Mouse (Mus musculus) hindbrain, embryonic 16.5 days (tissue): ENCODE results near the gene Zar1l. TPM values are rescaled to one million over a fixed set of nuclear protein-coding genes. Genes with fewer than 3 reads are reported as not detected.
"Not testable (repeated sequence)": the region's sequence is repeated elsewhere in the genome, so short reads cannot be mapped to it uniquely, and the experiment has no call there.

Experiments
- ATAC-seq: fragments of 200-750 bp; cut with Nextera tagmentation; 2 replicates; pipeline ENCODE4 v1.8.0; 2017; ENCODE audit warnings: moderate TSS enrichment, moderate library complexity
- H3K27ac ChIP-seq: fragments of 300-500 bp; sonication (generic); 2 replicates; pipeline ENCODE4 v1.5.1; 2014; ENCODE audit warnings: low read depth, mild to moderate bottlenecking, control low read depth, low read length, moderate library complexity
- H3K27me3 ChIP-seq: fragments of 300-500 bp; sonication (generic); replicated peaks from 2 replicates; pipeline ENCODE4 v1.6.1; 2014; ENCODE audit warnings: low read length; ENCODE audit not compliant: control insufficient read depth, insufficient read depth
- H3K36me3 ChIP-seq: fragments of 300-500 bp; sonication (generic); 2 replicates; pipeline ENCODE4 v1.6.1; 2014; ENCODE audit warnings: mild to moderate bottlenecking, low read length, moderate library complexity, mixed read lengths; ENCODE audit not compliant: control insufficient read depth, insufficient read depth
- H3K4me1 ChIP-seq: fragments of 300-500 bp; sonication (generic); 2 replicates; pipeline ENCODE4 v1.6.1; 2014; ENCODE audit warnings: low read depth, low read length; ENCODE audit not compliant: control insufficient read depth, insufficient read depth
- H3K4me2 ChIP-seq: fragments of 300-500 bp; sonication (generic); 2 replicates; pipeline ENCODE4 v1.6.1; 2014; ENCODE audit warnings: mild to moderate bottlenecking, low read length, control low read depth, moderate library complexity
- H3K4me3 ChIP-seq: fragments of 300-500 bp; sonication (generic); 2 replicates; pipeline ENCODE4 v1.5.1; 2014; ENCODE audit warnings: mild to moderate bottlenecking, low read length, control low read depth, moderate library complexity
- H3K9ac ChIP-seq: fragments of 300-500 bp; sonication (generic); 2 replicates; pipeline ENCODE4 v1.6.1; 2014; ENCODE audit warnings: low read depth, mild to moderate bottlenecking, control low read depth, low read length, moderate library complexity
- H3K9me3 ChIP-seq: fragments of 300-500 bp; sonication (generic); 2 replicates; pipeline ENCODE4 v1.6.1; 2014; ENCODE audit warnings: mild to moderate bottlenecking, low read length, moderate library complexity; ENCODE audit not compliant: control insufficient read depth
- WGBS: fragments of 180-500 bp; shearing (Covaris S2); extraction: QIAGEN DNeasy Blood & Tissue Kit; methylation state at CpG from one replicate; pipeline ENCODE4 v1.1.7; 2014; 5-methylcytosine and 5-hydroxymethylcytosine counted together
- polyA plus RNA-seq: library from polyadenylated mRNA; unstranded; fragments of >200 nt; fragmentation: Nextera tagmentation; extraction: Ambion mirVana; gene quantifications from 2 replicates; pipeline ENCODE4 v1.2.1, GENCODE M21; 2015

Gene Zar1l
- polyA plus RNA-seq, 1 experiment from 2014 or later: not detected

DNA sequence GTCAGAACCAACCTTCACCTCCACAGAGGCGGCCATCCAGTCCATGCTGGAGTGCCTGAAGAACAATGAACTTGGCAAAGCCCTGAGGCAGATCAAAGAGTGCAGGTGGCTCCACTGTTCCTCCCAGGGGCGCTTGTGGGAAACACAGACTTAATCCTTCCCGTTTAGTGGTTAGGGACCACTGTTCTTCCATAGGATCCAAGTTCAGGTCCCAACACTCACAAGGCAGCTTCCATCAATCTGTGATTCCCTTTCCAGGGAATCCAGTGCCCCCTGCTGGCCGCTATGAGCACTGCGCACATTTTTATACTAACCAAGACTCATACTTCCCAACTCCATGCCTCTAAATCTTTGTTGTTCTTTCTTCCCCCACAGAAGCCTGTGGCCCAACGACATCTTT is 22.2 kb downstream of the Zar1l start:
- Histone ChIP-seq H3K9ac (no peak overlapping the region), H3K27me3 (no peaks in the 10 kb centered on the region), H3K27ac (no peak overlapping the region), H3K36me3 (peaks cover 21% of the 10 kb centered on the region), H3K4me3 (no peak overlapping the region), H3K9me3 (0 out of 2 replicates have a peak, but pooled peaks cover 2% of the 10 kb centered on the region), H3K4me1 (no peaks in the 10 kb centered on the region), H3K4me2 (no peak overlapping the region)
- ATAC-seq: no peak
- 49% methylated on average over 6 of the region's 6 CpGs for WGBS

DNA sequence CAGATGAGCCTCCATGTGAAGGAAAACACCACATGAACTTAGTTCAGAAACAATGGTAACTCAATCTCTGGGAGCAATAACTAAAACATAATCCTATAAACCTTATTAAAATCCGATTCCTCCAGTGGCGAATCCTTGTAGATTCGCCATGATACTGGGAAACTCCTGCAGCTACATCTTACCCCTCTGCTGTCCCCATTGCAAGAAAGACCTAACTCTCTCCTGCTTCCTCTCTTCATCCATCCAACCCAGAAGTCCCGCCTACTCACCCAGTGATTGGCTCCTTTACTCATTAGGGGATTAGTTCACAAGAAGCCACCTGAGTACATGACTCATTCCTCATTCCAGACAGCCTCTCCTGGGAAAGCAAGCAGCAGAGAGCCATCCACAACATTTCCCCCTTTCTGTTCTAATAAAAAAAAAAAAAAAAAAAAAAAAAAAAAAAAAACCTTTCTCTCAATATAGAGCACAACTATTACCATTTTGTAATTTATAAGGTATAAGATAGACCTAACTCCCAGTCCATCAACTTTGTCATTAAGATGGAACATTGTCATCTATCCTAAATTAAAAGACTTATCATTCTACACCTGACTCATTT is 26.3 kb downstream of the Zar1l start:
- not testable (repeated sequence) for H3K27me3 ChIP-seq, H3K4me3 ChIP-seq, H3K4me2 ChIP-seq, H3K4me1 ChIP-seq, H3K27ac ChIP-seq, ATAC-seq, H3K9me3 ChIP-seq, H3K9ac ChIP-seq
- 90% methylated on average over 4 of the region's 4 CpGs for WGBS
- H3K36me3 ChIP-seq: peaks cover 21% of the 10 kb centered on the region

DNA sequence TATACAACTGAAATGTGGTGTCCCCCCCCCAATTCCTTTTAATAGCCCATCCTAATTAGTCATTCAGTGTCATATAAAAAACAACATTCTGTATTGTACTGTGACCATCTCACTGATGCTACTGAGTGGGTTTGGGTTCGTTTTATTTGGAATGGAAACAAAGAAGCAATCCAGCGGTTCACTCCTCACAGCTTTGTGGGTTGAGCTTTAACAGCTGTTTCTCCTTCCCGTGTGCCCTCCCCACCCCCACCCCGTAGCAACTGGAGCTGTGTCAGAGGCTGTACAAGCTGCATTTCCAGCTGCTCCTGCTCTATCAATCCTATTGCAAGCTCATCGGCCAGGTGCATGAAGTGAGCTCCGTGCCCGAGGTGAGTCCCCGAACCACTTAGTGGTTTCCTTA is 27.1 kb downstream of the Zar1l start:
- H3K27me3 ChIP-seq: no peaks in the 10 kb centered on the region
- no peak overlapping the region for H3K4me2 ChIP-seq
- no peak overlapping the region for H3K27ac ChIP-seq
- 75% methylated on average over 8 of the region's 8 CpGs for WGBS
- 0 out of 2 replicates have a peak, but pooled peaks cover 2% of the 10 kb centered on the region for H3K9me3 ChIP-seq
- peaks cover 16% of the 10 kb centered on the region for H3K36me3 ChIP-seq
- no peaks in the 10 kb centered on the region for H3K4me1 ChIP-seq
- no peak for ATAC-seq
- H3K4me3 ChIP-seq: no peak overlapping the region
- no peak overlapping the region for H3K9ac ChIP-seq

DNA sequence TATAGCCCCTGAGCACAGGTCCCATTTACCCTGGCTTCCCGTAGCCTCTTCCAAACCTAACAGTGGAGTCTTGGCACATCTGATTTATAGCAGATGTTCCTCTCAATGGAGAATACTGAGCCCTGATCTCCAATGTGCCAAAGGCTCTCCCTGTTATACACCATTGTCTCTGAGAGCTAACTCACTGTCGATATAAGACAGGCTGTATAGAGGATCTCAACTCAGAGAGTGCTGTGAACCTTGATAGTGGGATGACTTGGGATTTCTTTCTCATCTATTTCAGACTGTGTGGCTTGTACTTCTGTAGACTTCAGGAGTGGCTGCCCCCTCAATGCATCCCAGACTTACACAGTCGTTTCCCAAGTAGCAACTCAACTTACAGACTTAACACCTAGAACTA is 27.7 kb downstream of the Zar1l start:
- Histone ChIP-seq H3K27ac (no peak overlapping the region), H3K4me3 (no peak overlapping the region), H3K4me2 (no peak overlapping the region), H3K27me3 (no peaks in the 10 kb centered on the region), H3K36me3 (peaks cover 11% of the 10 kb centered on the region), H3K4me1 (no peaks in the 10 kb centered on the region), H3K9ac (no peak overlapping the region), H3K9me3 (0 out of 2 replicates have a peak, but pooled peaks cover 2% of the 10 kb centered on the region)
- WGBS: 85% methylated on average over 3 of the region's 3 CpGs
- no peak for ATAC-seq

DNA sequence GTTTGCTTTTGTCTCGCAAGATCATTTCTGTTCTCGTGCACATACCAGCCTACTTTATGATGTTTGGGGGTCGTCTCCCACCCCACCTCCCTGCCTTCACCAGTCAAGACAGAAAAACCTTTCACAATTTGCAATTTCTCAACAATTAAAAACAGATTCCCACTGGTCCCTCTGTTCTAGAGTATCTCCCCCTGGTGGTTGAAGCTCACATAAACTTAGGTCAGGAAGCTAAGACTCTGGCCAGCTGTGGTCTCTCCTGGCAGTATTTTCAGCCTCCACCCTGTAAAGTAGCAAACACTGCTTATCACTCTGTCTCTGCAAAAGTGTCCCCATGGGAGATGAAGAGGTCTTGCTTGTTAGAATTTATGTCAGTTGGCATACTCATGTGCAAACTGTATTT is 32.8 kb downstream of the Zar1l start:
- H3K27me3 ChIP-seq: no peaks in the 10 kb centered on the region
- H3K9ac ChIP-seq: no peak overlapping the region
- no peaks in the 10 kb centered on the region for H3K9me3 ChIP-seq
- H3K4me1 ChIP-seq: no peaks in the 10 kb centered on the region
- ATAC-seq: no peak
- H3K36me3 ChIP-seq: peaks cover 26% of the 10 kb centered on the region
- WGBS: 84% methylated on average over 3 of the region's 3 CpGs
- H3K27ac ChIP-seq: no peak overlapping the region
- no peak overlapping the region for H3K4me2 ChIP-seq
- H3K4me3 ChIP-seq: no peak overlapping the region

DNA sequence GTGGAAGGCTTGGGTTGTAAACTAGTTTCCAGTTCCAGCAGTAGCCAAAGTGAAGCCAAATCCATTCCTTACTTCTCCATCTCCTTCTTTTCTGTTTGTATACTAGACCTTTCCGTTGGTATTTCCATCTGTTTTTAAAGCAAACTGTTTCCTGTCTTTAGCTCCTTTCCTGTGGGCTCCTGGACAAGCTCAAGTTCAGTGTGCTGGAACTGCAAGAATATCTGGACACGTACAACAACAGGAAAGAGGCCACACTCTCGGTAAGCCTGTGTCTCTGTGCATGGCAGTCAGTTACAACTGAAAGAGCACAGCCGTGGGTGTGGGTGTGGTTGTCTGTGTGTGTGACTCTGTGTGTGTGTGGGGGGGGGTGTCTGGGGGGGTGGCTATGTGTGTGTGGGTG is 39.4 kb downstream of the Zar1l start:
- no peak overlapping the region for H3K9ac ChIP-seq
- ATAC-seq: no peak
- H3K27me3 ChIP-seq: no peaks in the 10 kb centered on the region
- H3K36me3 ChIP-seq: peaks cover 31% of the 10 kb centered on the region
- H3K4me1 ChIP-seq: no peaks in the 10 kb centered on the region
- H3K9me3 ChIP-seq: no peaks in the 10 kb centered on the region
- WGBS: 79% methylated on average over 4 of the region's 4 CpGs
- H3K4me3 ChIP-seq: no peak overlapping the region
- no peak overlapping the region for H3K27ac ChIP-seq
- no peak overlapping the region for H3K4me2 ChIP-seq

DNA sequence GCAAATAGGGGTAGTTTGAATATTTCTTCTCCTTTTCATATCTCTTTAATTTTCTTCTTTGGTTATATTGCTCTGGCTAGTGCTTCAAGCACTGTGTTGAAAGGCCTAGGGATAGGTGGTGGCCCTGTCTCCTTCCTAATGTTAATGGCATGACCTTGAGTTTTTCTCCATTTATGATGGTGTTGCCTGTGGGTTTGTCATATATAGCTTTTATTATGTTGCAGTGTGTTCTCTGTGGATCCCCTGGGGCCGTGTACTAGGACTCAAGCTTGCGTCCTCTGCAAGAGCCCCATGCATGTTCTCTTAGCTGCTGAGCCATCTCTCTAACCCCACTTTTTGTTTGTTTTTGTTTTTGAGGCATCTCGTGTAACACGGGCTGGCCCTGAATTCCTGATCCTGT is 40.6 kb downstream of the Zar1l start:
- H3K4me1 ChIP-seq: no peaks in the 10 kb centered on the region
- ATAC-seq: no peak
- H3K27me3 ChIP-seq: no peaks in the 10 kb centered on the region
- H3K9me3 ChIP-seq: no peaks in the 10 kb centered on the region
- 81% methylated on average over 4 of the region's 4 CpGs for WGBS
- no peak overlapping the region for H3K4me3 ChIP-seq
- H3K9ac ChIP-seq: no peak overlapping the region
- no peak overlapping the region for H3K27ac ChIP-seq
- H3K36me3 ChIP-seq: peaks cover 30% of the 10 kb centered on the region
- no peak overlapping the region for H3K4me2 ChIP-seq

DNA sequence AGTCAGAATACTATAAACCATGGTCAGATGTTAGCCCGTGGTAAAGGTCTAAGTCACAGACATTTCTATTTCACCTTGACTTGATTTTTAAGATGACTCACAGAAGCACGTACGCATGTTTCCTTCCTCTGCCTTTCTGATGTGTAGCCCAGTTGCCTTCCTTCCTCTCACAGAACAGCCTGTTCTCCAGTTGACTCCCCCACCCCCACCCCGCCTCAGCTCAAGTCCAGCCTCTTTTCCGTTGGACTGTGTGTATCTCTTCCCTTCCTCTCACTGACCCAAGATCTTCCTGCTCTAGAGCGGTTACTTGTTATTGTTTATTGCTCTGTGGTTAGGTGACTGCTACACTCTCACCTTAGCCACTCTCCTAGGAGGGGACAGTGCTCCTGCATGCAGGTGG is 49.5 kb downstream of the Zar1l start:
- Histone ChIP-seq H3K4me3 (no peak overlapping the region), H3K9me3 (no peaks in the 10 kb centered on the region), H3K36me3 (peaks cover 25% of the 10 kb centered on the region), H3K9ac (no peak overlapping the region), H3K4me1 (no peaks in the 10 kb centered on the region), H3K27ac (no peak overlapping the region), H3K27me3 (no peaks in the 10 kb centered on the region), H3K4me2 (no peak overlapping the region)
- no peak for ATAC-seq
- WGBS: 78% methylated on average over 6 of the region's 6 CpGs

DNA sequence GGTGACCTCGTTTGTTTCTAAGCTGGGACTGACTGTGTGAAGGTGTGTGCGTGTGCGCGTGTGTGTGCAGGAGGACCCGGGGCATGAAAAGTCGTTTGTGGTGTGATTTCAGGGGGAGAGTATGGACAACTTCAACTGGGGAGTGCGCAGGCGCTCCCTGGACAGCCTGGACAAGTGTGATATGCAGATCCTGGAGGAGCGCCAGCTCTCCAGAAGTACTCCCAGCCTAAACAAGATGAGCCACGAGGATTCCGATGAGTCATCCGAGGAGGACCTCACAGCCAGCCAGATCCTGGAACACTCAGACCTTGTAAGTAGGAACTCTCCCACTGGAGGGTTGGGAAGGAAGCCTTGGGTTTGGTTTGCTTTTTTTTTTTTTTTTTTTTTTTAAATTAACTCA is 51.8 kb downstream of the Zar1l start:
- Histone ChIP-seq H3K27ac (no peak overlapping the region), H3K9me3 (no peaks in the 10 kb centered on the region), H3K4me1 (no peaks in the 10 kb centered on the region), H3K27me3 (no peaks in the 10 kb centered on the region), H3K4me2 (no peak overlapping the region), H3K9ac (no peak overlapping the region), H3K4me3 (no peak overlapping the region), H3K36me3 (peaks cover 14% of the 10 kb centered on the region)
- 75% methylated on average over 12 of the region's 12 CpGs for WGBS
- no peak for ATAC-seq

DNA sequence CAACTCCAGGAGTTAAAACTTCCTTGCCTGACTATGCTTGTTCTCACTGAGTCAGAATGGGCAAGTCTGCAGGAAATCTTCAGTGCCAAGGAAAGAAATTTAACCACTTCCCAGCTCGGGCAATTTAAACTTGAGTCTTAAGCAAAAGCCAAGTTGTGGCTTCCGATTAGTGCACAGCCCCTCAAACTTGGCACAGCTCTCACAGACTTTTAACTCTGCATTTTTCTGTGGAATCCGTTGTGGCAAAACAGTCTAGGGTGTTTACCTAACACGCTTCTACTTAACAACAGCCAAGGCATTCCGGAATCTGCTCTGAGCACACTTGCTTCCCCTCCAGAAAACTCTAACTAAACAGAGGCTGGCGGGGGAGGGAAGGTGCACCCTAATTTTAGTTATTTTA is 52.7 kb downstream of the Zar1l start:
- no peak for ATAC-seq
- Histone ChIP-seq H3K4me1 (no peaks in the 10 kb centered on the region), H3K4me3 (no peak overlapping the region), H3K9ac (no peak overlapping the region), H3K27ac (no peak overlapping the region), H3K36me3 (peaks cover 13% of the 10 kb centered on the region), H3K4me2 (no peak overlapping the region), H3K27me3 (no peaks in the 10 kb centered on the region), H3K9me3 (no peaks in the 10 kb centered on the region)
- WGBS: 78% methylated on average over 6 of the region's 6 CpGs
